In genomic region chr6:97806781-97807743, GRCm38 (mm10) we compare ENCODE assay signal across 8 mouse cellular contexts. TPM values are rescaled to one million over a fixed set of nuclear protein-coding genes. Genes with fewer than 3 reads are reported as not detected.
DNase-seq lines count a peak whose midpoint lies in the region; ATAC-seq and TF ChIP-seq lines count a peak whose summit lies in the region.

Gene Mitf (plus strand): TSS chr6:97807052.

- peak; percentile 38 for TF ChIP-seq CTCF in lung, postnatal 0 days (IDR thresholded peaks at IDR 0.05)

- H3K4me2 ChIP-seq in lung, postnatal 0 days (replicated peaks; ENCODE audit: low read depth, low read length) = peak within 1 kb of the TSS; percentile 96

- peak; percentile 100 for ATAC-seq in frontal cortex, adult (ENCODE audit: low TSS enrichment)
- ATAC-seq in lung, postnatal 0 days = peak; percentile 100

- WGBS in hindbrain, embryonic 10.5 days = under 1% methylated on average over 51 of the region's 51 CpGs
- under 1% methylated on average over 49 of the region's 51 CpGs for WGBS in lung, postnatal 0 days

- DNase-seq in MN1 (ENCODE audit: low spot score) = peak; percentile 95
- DNase-seq in cerebellum, adult 9-10 months = peak; percentile 97
- DNase-seq in hindbrain, embryonic 10.5 days (ENCODE audit: low spot score) = peak; percentile 90
- DNase-seq in layer of hippocampus, adult 9-11 months = peak; percentile 96
- DNase-seq in lung, postnatal 0 days (ENCODE audit: low spot score) = peak; percentile 97
- peak; percentile 77 for DNase-seq in ovary, postnatal 14 days (ENCODE audit: low spot score)
- peak; percentile 92 for DNase-seq in thymus, postnatal 14 days

- peak within 1 kb of the TSS; percentile 48 for H3K9ac ChIP-seq in lung, postnatal 0 days (replicated peaks; ENCODE audit: low read depth)

- H3K36me3 ChIP-seq in hindbrain, embryonic 10.5 days = no peaks in the 10 kb centered on the region
- no peaks in the 10 kb centered on the region for H3K36me3 ChIP-seq in lung, postnatal 0 days (ENCODE audit: insufficient read depth, low read length)

- H3K4me3 ChIP-seq in hindbrain, embryonic 10.5 days = peak within 1 kb of the TSS; percentile 78
- H3K4me3 ChIP-seq in lung, postnatal 0 days (ENCODE audit: low read depth, low read length) = peak within 1 kb of the TSS; percentile 70

- H3K4me1 ChIP-seq in hindbrain, embryonic 10.5 days (replicated peaks) = peaks cover 17% of the 10 kb centered on the region
- H3K4me1 ChIP-seq in lung, postnatal 0 days (ENCODE audit: insufficient read depth, low read depth, low read length) = no peaks in the 10 kb centered on the region; the same call in 1 of the 2 replicates

- peaks cover 19% of the 10 kb centered on the region for H3K27me3 ChIP-seq in hindbrain, embryonic 10.5 days (ENCODE audit: insufficient read depth, poor library complexity, severe bottlenecking)
- no peaks in the 10 kb centered on the region for H3K27me3 ChIP-seq in lung, postnatal 0 days (replicated peaks; ENCODE audit: insufficient read depth, low read length)

- peak within 1 kb of the TSS; percentile 71; the same call in 1 of the 2 replicates for H3K27ac ChIP-seq in hindbrain, embryonic 10.5 days
- H3K27ac ChIP-seq in lung, postnatal 0 days (ENCODE audit: low read length) = no peak within 1 kb of the TSS

- no peak for TF ChIP-seq EP300 in lung, postnatal 0 days (IDR thresholded peaks at IDR 0.05)

- H3K9me3 ChIP-seq in hindbrain, embryonic 10.5 days = no peaks in the 10 kb centered on the region
- H3K9me3 ChIP-seq in lung, postnatal 0 days (ENCODE audit: low read length) = no peaks in the 10 kb centered on the region

RNA-seq across cellular contexts. Expression of gene Mitf, which starts in this region (rescaled TPM):
- 1.4 and 1.8 TPM in 2 replicates for polyA plus RNA-seq in hindbrain, embryonic 10.5 days (2016; fragmentation: Nextera tagmentation; extraction: Ambion mirVana)
- polyA plus RNA-seq in lung, postnatal 0 days (2015; fragmentation: Nextera tagmentation; extraction: Ambion mirVana) = 3.7 and 3.9 TPM in 2 replicates
